Mouse (Mus musculus) C2C12 (cell line): ENCODE measurements around the gene Pqlc2. TPM values are rescaled to one million over a fixed set of nuclear protein-coding genes. Genes with fewer than 3 reads are reported as not detected.

Source experiments
- H3K27me3 ChIP-seq: one replicate; pipeline ENCODE4 v1.6.1; 2011; ENCODE audit not compliant: control insufficient read depth, insufficient read depth, insufficient read length
- H3K36me3 ChIP-seq: one replicate; pipeline ENCODE4 v1.6.1; 2011; ENCODE audit not compliant: control insufficient read depth, insufficient read depth
- H3K4me3 ChIP-seq: one replicate; pipeline ENCODE4 v1.5.1; 2011; ENCODE audit warnings: mild to moderate bottlenecking, control low read depth; ENCODE audit not compliant: poor library complexity, insufficient read depth, severe bottlenecking
- H3K79me2 ChIP-seq: one replicate; pipeline ENCODE4 v1.6.1; 2011; ENCODE audit not compliant: control insufficient read depth, insufficient read depth
- H3K79me3 ChIP-seq: one replicate; pipeline ENCODE4 v1.6.1; 2011; ENCODE audit warnings: low read depth, control low read depth
- H3ac ChIP-seq: one replicate; pipeline ENCODE3; 2011; ENCODE audit warnings: low read depth; ENCODE audit not compliant: control insufficient read depth, insufficient read length
- CEBPB ChIP-seq: IDR thresholded peaks from one replicate; pipeline ENCODE4 v1.6.1; 2011; ENCODE audit warnings: low read depth, mild to moderate bottlenecking, control low read depth, moderate library complexity
- CTCF ChIP-seq: IDR thresholded peaks from one replicate; pipeline ENCODE4 v1.5.1; 2011; ENCODE audit not compliant: control insufficient read depth, insufficient read depth, insufficient read length
- FOSL1 ChIP-seq: IDR thresholded peaks from one replicate; pipeline ENCODE4 v1.8.0; 2011; ENCODE audit warnings: mild to moderate bottlenecking, low read length; ENCODE audit not compliant: poor library complexity, insufficient read depth, severe bottlenecking
- MAX ChIP-seq: IDR thresholded peaks from one replicate; pipeline ENCODE4 v1.6.1; 2011; ENCODE audit warnings: mild to moderate bottlenecking, control low read depth
- MYOD1 ChIP-seq: IDR thresholded peaks from one replicate; pipeline ENCODE4 v1.6.1; 2011; ENCODE audit warnings: low read depth; ENCODE audit not compliant: control insufficient read depth, insufficient read length
- MYOG ChIP-seq: IDR thresholded peaks from one replicate; pipeline ENCODE4 v1.6.1; 2011; ENCODE audit not compliant: control insufficient read depth, insufficient read length; ENCODE audit errors: extremely low read depth
- USF1 ChIP-seq: IDR thresholded peaks from one replicate; pipeline ENCODE4 v1.6.1; 2011; ENCODE audit warnings: low read depth, mild to moderate bottlenecking, control low read depth, moderate library complexity
- polyA plus RNA-seq: library from polyadenylated mRNA; unstranded; fragments of >200 nt; fragmentation: generic; extraction: Trizol; gene quantifications from one replicate; pipeline ENCODE4 v1.2.1, GENCODE M21; 2012; ENCODE audit warnings: missing spikeins

Pqlc2 gene
- polyA plus RNA-seq, 1 experiment: 6.0 TPM

- Histone ChIP-seq H3K79me3 (no peaks in the 10 kb centered on the region), H3K4me3 (no peak overlapping the region), H3K27me3 (peaks cover 5% of the 10 kb centered on the region), H3K79me2 (no peaks in the 10 kb centered on the region), H3K36me3 (no peaks in the 10 kb centered on the region), H3ac (no peak overlapping the region)
- TF ChIP-seq MAX: no peak
- no peak for TF ChIP-seq MYOG
- TF ChIP-seq CEBPB: no peak
- TF ChIP-seq USF1: no peak
- no peak for TF ChIP-seq FOSL1
- TF ChIP-seq CTCF: no peak
These were observed 25.0 kb upstream of the Pqlc2 start for GRCm38 (mm10) chr4:139335507-139335906.

- Histone ChIP-seq H3K36me3 (no peaks in the 10 kb centered on the region), H3K79me3 (no peaks in the 10 kb centered on the region), H3ac (no peak overlapping the region), H3K4me3 (no peak overlapping the region), H3K27me3 (peaks cover 5% of the 10 kb centered on the region), H3K79me2 (no peaks in the 10 kb centered on the region)
- TF ChIP-seq CTCF (no peak), FOSL1 (no peak), MYOD1 (no peak), MAX (no peak), MYOG (no peak), CEBPB (no peak), USF1 (no peak)
These were observed 24.3 kb upstream of the Pqlc2 start for GRCm38 (mm10) chr4:139334631-139335295.

DNA sequence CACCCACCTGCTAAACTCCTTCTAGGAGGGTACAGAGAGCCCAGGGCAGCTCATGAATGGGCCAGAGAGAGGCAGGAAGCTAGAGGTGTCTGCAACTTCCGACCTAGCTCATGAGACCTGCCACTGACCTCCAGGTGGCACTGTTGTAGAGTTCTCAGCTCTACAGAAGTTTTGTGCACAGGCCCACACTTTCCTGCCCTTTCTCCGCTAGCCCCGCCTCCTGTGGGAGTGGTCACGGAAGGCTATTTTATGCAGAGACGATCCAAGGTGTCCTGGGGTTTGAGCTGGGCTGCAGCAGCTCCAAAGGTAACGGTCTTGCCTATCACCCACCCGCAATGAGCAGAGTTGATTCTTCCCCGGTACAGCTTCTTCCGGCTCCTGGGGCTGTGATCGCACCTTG lies 20.1 kb upstream of the Pqlc2 start:
- no peaks in the 10 kb centered on the region for H3K36me3 ChIP-seq
- H3K27me3 ChIP-seq: peaks cover 5% of the 10 kb centered on the region
- H3K4me3 ChIP-seq: no peak overlapping the region
- H3K79me3 ChIP-seq: no peaks in the 10 kb centered on the region
- TF ChIP-seq FOSL1 (no peak), USF1 (no peak), MYOD1 (no peak), CTCF (no peak), CEBPB (no peak), MAX (no peak), MYOG (no peak)
- H3K79me2 ChIP-seq: no peaks in the 10 kb centered on the region
- H3ac ChIP-seq: no peak overlapping the region

DNA sequence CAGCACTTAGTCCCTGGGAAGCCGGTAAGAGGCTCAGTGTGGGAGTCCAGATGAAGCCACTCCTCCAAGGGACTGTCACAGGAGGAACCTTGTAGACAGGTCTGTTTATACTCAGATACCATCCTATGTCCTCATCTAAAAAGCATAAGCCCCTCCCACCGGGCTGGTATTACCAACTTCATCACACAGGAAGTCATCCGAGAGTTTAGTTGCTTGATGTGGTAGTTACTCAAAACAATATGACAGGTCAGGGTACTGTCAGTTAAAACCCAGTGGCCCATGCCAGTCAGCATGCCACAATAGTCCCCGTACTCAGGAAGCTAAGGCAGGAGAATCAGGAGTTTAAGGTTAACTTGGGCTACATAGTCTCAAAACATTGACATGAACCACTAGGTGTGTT lies 9.2 kb upstream of the Pqlc2 start:
- Histone ChIP-seq H3K4me3 (no peak overlapping the region), H3K36me3 (no peaks in the 10 kb centered on the region), H3ac (no peak overlapping the region), H3K79me2 (no peaks in the 10 kb centered on the region), H3K27me3 (no peaks in the 10 kb centered on the region), H3K79me3 (no peaks in the 10 kb centered on the region)
- TF ChIP-seq MYOD1 (no peak), CTCF (no peak), MAX (no peak), USF1 (no peak), CEBPB (no peak), MYOG (no peak)

DNA sequence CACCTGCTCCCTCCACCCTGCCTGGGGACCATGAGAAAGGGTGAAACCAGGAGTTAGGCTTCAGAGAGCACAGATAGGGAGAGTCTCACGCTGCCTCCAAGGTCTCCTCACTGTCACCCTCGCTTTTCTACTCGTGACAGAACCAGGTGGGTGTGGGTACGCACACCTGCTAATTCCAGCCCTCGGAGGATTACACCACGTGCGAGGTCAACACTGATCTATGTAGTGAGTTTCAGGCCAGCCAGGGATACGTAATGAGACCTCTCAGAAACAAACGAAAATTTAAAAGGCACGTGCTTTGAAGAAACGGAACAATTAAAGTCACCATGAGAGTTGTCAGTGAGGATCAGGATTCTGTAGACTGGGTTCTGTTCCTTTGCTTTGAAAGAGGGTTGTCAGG lies 7.9 kb upstream of the Pqlc2 start:
- no peaks in the 10 kb centered on the region for H3K27me3 ChIP-seq
- no peaks in the 10 kb centered on the region for H3K79me2 ChIP-seq
- no peaks in the 10 kb centered on the region for H3K36me3 ChIP-seq
- H3ac ChIP-seq: no peak overlapping the region
- H3K79me3 ChIP-seq: no peaks in the 10 kb centered on the region
- H3K4me3 ChIP-seq: no peak overlapping the region
- no peak for TF ChIP-seq MYOD1
- no peak for TF ChIP-seq MYOG
- TF ChIP-seq MAX: no peak
- TF ChIP-seq FOSL1: no peak
- no peak for TF ChIP-seq CTCF
- TF ChIP-seq USF1: no peak
- no peak for TF ChIP-seq CEBPB

DNA sequence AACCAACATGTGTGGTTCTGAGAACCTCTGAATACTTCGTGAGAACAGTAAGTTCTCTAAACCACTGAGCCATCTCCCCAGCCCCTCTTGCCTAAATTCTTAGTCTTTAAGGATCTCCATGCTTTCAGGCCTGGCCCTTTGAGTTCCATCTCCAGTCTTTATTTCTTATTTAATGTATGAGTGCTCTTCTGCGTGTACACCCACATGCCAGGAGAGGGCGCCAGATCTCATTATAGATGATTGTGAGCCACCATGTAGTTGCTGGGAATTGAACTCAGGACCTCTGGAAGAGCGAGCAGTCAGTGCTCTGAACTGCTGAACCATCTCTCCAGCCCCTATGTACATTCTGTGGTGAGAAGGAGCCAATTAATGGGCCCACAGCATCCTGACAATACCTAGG lies 2.1 kb upstream of the Pqlc2 start:
- Histone ChIP-seq H3K79me3 (no peaks in the 10 kb centered on the region), H3K27me3 (no peaks in the 10 kb centered on the region), H3ac (no peak overlapping the region), H3K4me3 (no peak overlapping the region), H3K36me3 (no peaks in the 10 kb centered on the region), H3K79me2 (no peaks in the 10 kb centered on the region)
- no peak for TF ChIP-seq MAX
- TF ChIP-seq FOSL1: no peak
- TF ChIP-seq CEBPB: no peak
- TF ChIP-seq MYOG: no peak
- no peak for TF ChIP-seq USF1
- no peak for TF ChIP-seq CTCF
- no peak for TF ChIP-seq MYOD1
